Mouse (Mus musculus) pancreas, adult 10 weeks (tissue): ENCODE results near the gene Bean1. TPM values are rescaled to one million over a fixed set of nuclear protein-coding genes. Genes with fewer than 3 reads are reported as not detected.

Experiments used
- polyA plus RNA-seq: library from polyadenylated mRNA; stranded (reverse); fragments of 350-450 nt; fragmentation: Illumina TruSeq; extraction: RNeasy Lipid Tissue Mini Kit (QIAGEN cat#74804); gene quantifications from one replicate; pipeline ENCODE4 v1.2.3, GENCODE M21; 2015; ENCODE audit warnings: low read depth, low replicate concordance; ENCODE audit not compliant: insufficient read depth

The Bean1 gene
- not detected for polyA plus RNA-seq

GRCm38 (mm10) chr8:104170118-104171049 lies at the start of gene Bean1:
Gene Bean1, plus strand, starts transcription at chr8:104170442.

GRCm38 (mm10) chr8:104248276-104248675 lies 78.0 kb downstream of the Bean1 start, which contains the start of gene Tk2:
Gene Tk2, minus strand, starts transcription at chr8:104248558.

GRCm38 (mm10) chr8:104250439-104251367 lies 80.5 kb downstream of the Bean1 start, which contains the start of gene Cklf:
Gene Cklf, plus strand, starts transcription at chr8:104250861.

Other genes with a start within 250 kb of the Bean1 start
- 31.3 TPM for gene Cdh5, start 68.8 kb upstream of the Bean1 start, polyA plus RNA-seq
- gene Tk2, start 78.1 kb downstream of the Bean1 start, polyA plus RNA-seq = 14.6 TPM
- gene Cklf, start 80.4 kb downstream of the Bean1 start, polyA plus RNA-seq = 4.4 TPM
- not detected for gene Cmtm2a, start 122.7 kb downstream of the Bean1 start, polyA plus RNA-seq
- not detected for gene Gm45711, start 139.6 kb downstream of the Bean1 start, polyA plus RNA-seq
- gene Cmtm1, start 139.7 kb downstream of the Bean1 start, polyA plus RNA-seq = not detected
- gene Gm11020, start 151.1 kb downstream of the Bean1 start, polyA plus RNA-seq = not detected
- gene Cmtm2b, start 151.8 kb downstream of the Bean1 start, polyA plus RNA-seq = not detected
- 14.8 TPM for gene Cmtm3, start 169.0 kb downstream of the Bean1 start, polyA plus RNA-seq
- 6.2 TPM for gene Cmtm4, start 225.4 kb downstream of the Bean1 start, polyA plus RNA-seq